Mouse (Mus musculus) lung, postnatal 0 days (tissue): Measurements from ENCODE around the gene Rfk. TPM values are rescaled to one million over a fixed set of nuclear protein-coding genes. Genes with fewer than 3 reads are reported as not detected.

ENCODE experiments used
- ATAC-seq: fragments of 200-750 bp; cut with Nextera tagmentation; 2 replicates; pipeline ENCODE4 v1.8.0; 2017; ENCODE audit warnings: moderate library complexity
- DNase-seq: peaks from one replicate; pipeline ENCODE4 v3.0.0-alpha.2; 2016; ENCODE audit warnings: low spot score
- H3K27ac ChIP-seq: fragments of 300-500 bp; sonication (generic); 2 replicates; pipeline ENCODE4 v1.5.1; 2014; ENCODE audit warnings: antibody characterized with exemption, mild to moderate bottlenecking, low read length, mixed read lengths
- H3K27me3 ChIP-seq: fragments of 300-500 bp; sonication (generic); replicated peaks from 2 replicates; pipeline ENCODE4 v1.6.1; 2014; ENCODE audit warnings: low read length, mixed read lengths; ENCODE audit not compliant: insufficient read depth
- H3K36me3 ChIP-seq: fragments of 300-500 bp; sonication (generic); 2 replicates; pipeline ENCODE4 v1.6.1; 2014; ENCODE audit warnings: low read length, mixed read lengths; ENCODE audit not compliant: insufficient read depth
- H3K4me1 ChIP-seq: fragments of 300-500 bp; sonication (generic); 2 replicates; pipeline ENCODE4 v1.6.1; 2014; ENCODE audit warnings: antibody characterized with exemption, low read depth, low read length, mixed read lengths; ENCODE audit not compliant: insufficient read depth
- H3K4me2 ChIP-seq: fragments of 300-500 bp; sonication (generic); replicated peaks from 2 replicates; pipeline ENCODE4 v1.6.1; 2014; ENCODE audit warnings: low read depth, mild to moderate bottlenecking, low read length, moderate library complexity, mixed read lengths
- H3K4me3 ChIP-seq: fragments of 300-500 bp; sonication (generic); 2 replicates; pipeline ENCODE4 v1.5.1; 2014; ENCODE audit warnings: low read depth, low read length
- H3K9ac ChIP-seq: fragments of 300-500 bp; sonication (generic); replicated peaks from 2 replicates; pipeline ENCODE4 v1.6.1; 2014; ENCODE audit warnings: low read depth, mild to moderate bottlenecking
- H3K9me3 ChIP-seq: fragments of 300-500 bp; sonication (generic); 2 replicates; pipeline ENCODE4 v1.6.1; 2016; ENCODE audit warnings: low read length, mixed read lengths
- CTCF ChIP-seq: IDR thresholded peaks from 2 replicates; pipeline ENCODE4 v1.5.1; 2016; ENCODE audit warnings: antibody characterized with exemption, mild to moderate bottlenecking
- EP300 ChIP-seq: IDR thresholded peaks from 2 replicates; pipeline ENCODE4 v1.6.1; 2016; ENCODE audit warnings: antibody characterized with exemption, mild to moderate bottlenecking, control low read depth
- WGBS: fragments of 180-500 bp; shearing (Covaris S2); extraction: QIAGEN DNeasy Blood & Tissue Kit; methylation state at CpG from one replicate; pipeline ENCODE4 v1.1.7; 2014; 5-methylcytosine and 5-hydroxymethylcytosine counted together
- polyA plus RNA-seq: library from polyadenylated mRNA; unstranded; fragments of >200 nt; fragmentation: Nextera tagmentation; extraction: Ambion mirVana; gene quantifications from 2 replicates; pipeline ENCODE4 v1.2.1, GENCODE M21; 2015

Gene Rfk
- polyA plus RNA-seq, 1 experiment from 2014 or later = 77.4 TPM

DNA sequence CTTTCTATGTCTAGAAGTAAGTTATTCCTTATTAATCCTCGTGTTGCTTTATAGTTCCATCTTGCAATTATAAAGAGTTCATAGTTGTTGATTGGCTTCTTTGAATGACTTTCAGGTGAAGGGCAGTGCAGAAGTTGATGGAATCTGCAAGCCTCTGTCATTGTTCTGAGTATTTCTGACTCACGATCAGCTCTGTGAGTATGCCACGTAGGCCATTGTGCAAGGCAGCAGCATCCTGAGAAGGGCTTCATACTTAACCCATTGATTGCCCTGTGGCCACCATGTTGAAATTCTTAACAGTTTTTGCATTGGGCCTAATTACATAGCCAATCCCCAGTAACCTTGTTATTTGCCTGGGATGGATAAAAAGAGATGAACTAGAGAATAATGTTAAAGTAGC, 15.5 kb downstream of the Rfk start:
- TF ChIP-seq EP300 (no peak), CTCF (no peak)
- 54% methylated on average over 3 of the region's 3 CpGs for WGBS
- H3K4me3 ChIP-seq = no peak overlapping the region
- no peak for ATAC-seq
- no peak for DNase-seq
- H3K27ac ChIP-seq = no peak overlapping the region
- no peaks in the 10 kb centered on the region for H3K9me3 ChIP-seq
- H3K4me2 ChIP-seq = no peak overlapping the region
- no peaks in the 10 kb centered on the region for H3K4me1 ChIP-seq
- H3K27me3 ChIP-seq = no peaks in the 10 kb centered on the region
- H3K36me3 ChIP-seq = no peaks in the 10 kb centered on the region
- H3K9ac ChIP-seq = no peak overlapping the region

DNA sequence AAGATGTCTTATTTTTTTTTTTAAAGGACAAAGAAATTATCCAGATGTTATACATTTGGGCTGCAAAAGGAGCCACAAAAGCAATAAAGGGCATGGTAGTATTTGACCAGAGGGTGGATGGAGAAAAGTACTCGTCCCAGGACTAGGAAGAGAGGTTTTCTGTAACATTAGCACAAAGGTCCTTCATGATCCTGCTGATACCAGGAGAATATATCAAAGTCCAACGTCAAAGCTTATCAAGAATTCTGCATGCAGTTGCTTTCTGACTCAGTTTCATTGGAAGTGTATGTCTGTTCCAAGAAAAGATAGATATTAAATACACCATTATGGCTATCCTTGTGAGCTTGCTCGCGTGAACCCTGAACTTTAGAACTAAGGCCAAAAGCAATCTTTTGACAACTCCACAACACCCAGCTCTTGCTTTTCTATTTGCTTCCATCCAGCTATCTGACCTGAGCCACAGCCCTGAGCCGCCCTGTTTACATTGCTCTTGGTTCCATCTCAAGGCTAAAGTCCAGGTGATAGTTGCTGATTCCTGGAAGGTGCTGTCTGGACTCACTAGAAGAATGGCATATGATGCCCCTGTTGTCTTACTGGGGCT, 16.7 kb downstream of the Rfk start:
- DNase-seq (no peak), ATAC-seq (no peak)
- WGBS = 69% methylated on average over 5 of the region's 5 CpGs
- H3K4me3 ChIP-seq = no peak overlapping the region
- no peak overlapping the region for H3K27ac ChIP-seq
- H3K4me2 ChIP-seq = no peak overlapping the region
- H3K36me3 ChIP-seq = no peaks in the 10 kb centered on the region
- no peaks in the 10 kb centered on the region for H3K9me3 ChIP-seq
- no peak overlapping the region for H3K9ac ChIP-seq
- no peaks in the 10 kb centered on the region for H3K27me3 ChIP-seq
- H3K4me1 ChIP-seq = no peaks in the 10 kb centered on the region
- no peak for TF ChIP-seq CTCF

DNA sequence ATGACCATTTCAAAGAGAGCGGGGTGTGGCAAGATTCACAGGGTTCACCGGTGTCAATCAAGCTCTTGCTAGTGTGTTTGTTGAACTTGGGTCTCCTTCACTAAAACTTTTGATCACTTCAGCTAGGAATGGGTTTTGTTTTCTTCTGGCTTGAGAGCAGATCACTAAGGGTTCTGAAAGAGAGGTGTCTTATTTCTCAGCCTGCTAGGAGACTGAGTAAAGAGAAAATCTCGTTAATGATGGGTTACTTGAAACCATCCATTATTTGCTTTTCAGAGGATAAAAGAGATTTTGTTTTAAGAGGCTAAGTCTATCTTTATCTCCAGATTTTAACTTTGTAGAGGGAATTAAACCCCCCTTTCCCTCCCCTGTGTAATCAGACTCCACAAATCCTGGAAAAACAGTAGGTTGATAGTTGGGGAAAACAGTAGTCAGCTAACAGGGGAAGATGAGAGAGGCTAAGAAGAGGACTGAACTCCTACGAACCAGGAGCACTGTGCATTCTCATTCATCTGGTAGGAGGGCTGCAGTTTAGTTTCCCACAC, 19.1 kb downstream of the Rfk start:
- ATAC-seq = no peak

DNA sequence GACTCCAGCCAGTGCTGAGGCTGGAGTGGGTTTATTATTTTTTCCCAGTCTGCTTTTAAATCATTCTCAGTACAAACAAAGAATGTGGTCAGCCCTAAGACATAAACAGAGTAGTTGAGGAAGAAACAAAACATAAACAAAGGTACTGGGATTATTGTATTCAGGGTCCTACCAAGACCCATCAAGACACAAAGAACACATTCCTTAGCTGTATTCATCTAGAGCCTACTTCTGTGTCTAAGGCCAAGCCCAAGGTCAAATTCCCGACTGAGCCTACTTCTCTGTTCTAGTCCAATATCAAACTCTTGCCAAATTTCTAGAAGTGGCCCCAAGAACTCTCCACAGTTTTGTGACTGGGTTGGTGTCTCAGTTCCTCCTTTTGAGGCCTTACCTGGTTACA, 24.0 kb downstream of the Rfk start:
- no peak overlapping the region for H3K9ac ChIP-seq
- 33% methylated on average over 1 of the region's 1 CpGs for WGBS
- DNase-seq = no peak

More for the DNA sequence above, 19.1 kb downstream of the Rfk start:
- H3K27ac ChIP-seq = no peak overlapping the region
- no peaks in the 10 kb centered on the region for H3K9me3 ChIP-seq
- no peak overlapping the region for H3K9ac ChIP-seq
- H3K4me2 ChIP-seq = no peak overlapping the region
- H3K36me3 ChIP-seq = no peaks in the 10 kb centered on the region
- DNase-seq = no peak
- no peaks in the 10 kb centered on the region for H3K4me1 ChIP-seq
- H3K4me3 ChIP-seq = no peak overlapping the region
- TF ChIP-seq EP300 (no peak), CTCF (no peak)
- 43% methylated on average over 4 of the region's 4 CpGs for WGBS
- H3K27me3 ChIP-seq = no peaks in the 10 kb centered on the region

DNA sequence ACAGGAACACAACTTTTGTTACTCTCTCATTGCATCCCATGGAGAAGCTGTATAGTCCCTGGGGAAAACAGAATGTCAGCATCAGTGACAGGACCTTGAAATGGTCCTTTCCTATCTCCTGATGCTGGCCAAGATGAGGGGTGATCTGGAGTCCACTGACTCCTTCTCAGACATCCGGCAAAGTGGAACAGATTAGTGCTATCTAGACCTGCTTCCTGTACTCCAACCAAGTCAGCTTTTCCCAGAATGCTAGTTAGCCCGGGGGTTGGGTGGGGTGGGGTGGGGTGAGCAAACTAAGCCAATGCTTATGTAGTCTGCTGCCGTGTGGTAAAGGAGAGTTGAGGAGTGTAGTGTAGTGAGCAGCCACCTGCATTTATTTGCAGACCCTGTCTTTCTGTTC, 29.5 kb downstream of the Rfk start:
- Histone ChIP-seq H3K27ac (no peak overlapping the region), H3K4me3 (no peak overlapping the region), H3K36me3 (no peaks in the 10 kb centered on the region), H3K9me3 (no peaks in the 10 kb centered on the region), H3K4me1 (no peaks in the 10 kb centered on the region), H3K9ac (no peak overlapping the region), H3K4me2 (no peak overlapping the region), H3K27me3 (no peaks in the 10 kb centered on the region)
- no peak for DNase-seq
- 46% methylated on average over 3 of the region's 3 CpGs for WGBS
- ATAC-seq = no peak
- no peak for TF ChIP-seq CTCF

More for the DNA sequence above, 24.0 kb downstream of the Rfk start:
- no peak for ATAC-seq
- H3K4me1 ChIP-seq = no peaks in the 10 kb centered on the region
- no peak overlapping the region for H3K4me3 ChIP-seq
- no peaks in the 10 kb centered on the region for H3K27me3 ChIP-seq
- H3K9me3 ChIP-seq = no peaks in the 10 kb centered on the region
- H3K27ac ChIP-seq = no peak overlapping the region
- no peaks in the 10 kb centered on the region for H3K36me3 ChIP-seq
- no peak for TF ChIP-seq CTCF
- TF ChIP-seq EP300 = no peak
- no peak overlapping the region for H3K4me2 ChIP-seq

DNA sequence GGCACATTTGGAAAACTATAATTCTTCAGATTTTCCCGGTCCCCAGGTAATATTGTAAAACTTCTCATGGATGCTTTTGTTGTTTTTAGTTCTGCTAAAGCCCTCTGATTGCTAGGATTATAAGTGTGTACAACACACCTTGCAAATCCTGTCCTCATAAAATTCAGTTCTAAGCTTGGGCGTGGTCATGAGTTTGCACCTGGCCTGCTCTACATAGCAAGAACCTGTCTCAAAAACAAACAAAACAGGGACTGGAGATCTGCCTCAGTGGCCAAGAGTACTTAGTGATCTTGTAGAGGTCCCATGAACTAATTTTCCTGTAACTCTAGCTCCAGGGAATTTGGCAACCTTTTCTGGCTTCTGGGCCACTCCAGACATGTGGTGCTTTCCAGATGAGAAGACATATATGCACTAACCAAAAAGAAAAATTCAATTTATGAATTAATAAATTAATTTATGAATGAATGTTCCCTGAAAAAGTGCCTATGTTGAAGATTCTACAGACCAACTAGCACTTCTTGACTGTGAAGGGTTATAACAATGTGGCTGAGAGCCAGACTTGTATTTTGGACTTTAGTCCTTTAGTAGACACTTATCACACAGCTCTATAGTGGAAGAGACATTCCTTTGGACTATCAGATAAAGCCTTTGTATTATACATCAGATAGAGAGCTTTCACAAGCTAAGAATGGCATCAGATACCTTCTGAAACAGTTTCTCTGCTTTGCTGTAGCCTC, 34.1 kb downstream of the Rfk start:
- no peak for ATAC-seq
- no peak overlapping the region for H3K9ac ChIP-seq
- TF ChIP-seq EP300 (no peak), CTCF (no peak)
- H3K36me3 ChIP-seq = no peaks in the 10 kb centered on the region
- no peaks in the 10 kb centered on the region for H3K9me3 ChIP-seq
- H3K27me3 ChIP-seq = no peaks in the 10 kb centered on the region
- DNase-seq = no peak
- no peak overlapping the region for H3K4me3 ChIP-seq
- no peak overlapping the region for H3K4me2 ChIP-seq
- H3K27ac ChIP-seq = no peak overlapping the region
- no peaks in the 10 kb centered on the region for H3K4me1 ChIP-seq
- 86% methylated on average over 2 of the region's 2 CpGs for WGBS
